Mouse (Mus musculus) liver, adult 2 months (tissue): ENCODE measurements at regions not wholly inside any gene's neighbourhood (a gene's known extent, or its start where the extent isn't known, plus 50 kb on each side); places are given as distances from the start of the nearest gene placed in this dataset.

Experiments used
- DNase-seq: peaks from one replicate; pipeline ENCODE4 v3.0.0-alpha.2; 2011; ENCODE audit warnings: low read depth, low spot score; ENCODE audit errors: extremely low read depth
- H3K27ac ChIP-seq: fragments of 200-500 bp; replicated peaks from 2 replicates; pipeline ENCODE4 v1.5.1; 2012; ENCODE audit warnings: low read depth, mild to moderate bottlenecking, control low read depth, inconsistent platforms, low read length; ENCODE audit not compliant: insufficient read depth
- H3K27me3 ChIP-seq: fragments of 200-500 bp; 2 replicates; pipeline ENCODE4 v1.6.1; 2012; ENCODE audit warnings: mild to moderate bottlenecking, moderate library complexity, low read length, inconsistent platforms; ENCODE audit not compliant: control insufficient read depth, insufficient read depth
- H3K36me3 ChIP-seq: fragments of 200-500 bp; 2 replicates; pipeline ENCODE4 v1.6.1; 2012; ENCODE audit warnings: low read length, inconsistent platforms; ENCODE audit not compliant: control insufficient read depth, insufficient read depth
- H3K4me1 ChIP-seq: fragments of 200-500 bp; 2 replicates; pipeline ENCODE4 v1.6.1; 2011; ENCODE audit warnings: low read length; ENCODE audit not compliant: control insufficient read depth, insufficient read depth
- H3K4me3 ChIP-seq: fragments of 200-500 bp; 2 replicates; pipeline ENCODE4 v1.5.1; 2011; ENCODE audit warnings: low read depth, mild to moderate bottlenecking, control low read depth, low read length, moderate library complexity; ENCODE audit not compliant: insufficient read depth
- H3K79me2 ChIP-seq: fragments of 200-500 bp; 2 replicates; pipeline ENCODE4 v1.6.1; 2012; ENCODE audit warnings: inconsistent platforms, mild to moderate bottlenecking, low read length, moderate library complexity; ENCODE audit not compliant: control insufficient read depth, insufficient read depth
- H3K9ac ChIP-seq: fragments of 200-500 bp; 2 replicates; pipeline ENCODE4 v1.6.1; 2012; ENCODE audit warnings: low read depth, mild to moderate bottlenecking, control low read depth, inconsistent platforms, low read length
- CTCF ChIP-seq: fragments of 200-500 bp; IDR thresholded peaks from 2 replicates; pipeline ENCODE4 v1.5.1; 2011; ENCODE audit warnings: low read depth, low read length, control low read depth
- POLR2A ChIP-seq: fragments of 200-500 bp; IDR thresholded peaks from 2 replicates; pipeline ENCODE4 v1.6.1; 2011; ENCODE audit warnings: low read length, control low read depth; ENCODE audit not compliant: insufficient read depth; ENCODE audit errors: extremely low read depth
- WGBS: fragments of 180-500 bp; shearing (Covaris S2); methylation state at CpG from one replicate; pipeline ENCODE4 v1.1.7; 2018; 5-methylcytosine and 5-hydroxymethylcytosine counted together

DNA sequence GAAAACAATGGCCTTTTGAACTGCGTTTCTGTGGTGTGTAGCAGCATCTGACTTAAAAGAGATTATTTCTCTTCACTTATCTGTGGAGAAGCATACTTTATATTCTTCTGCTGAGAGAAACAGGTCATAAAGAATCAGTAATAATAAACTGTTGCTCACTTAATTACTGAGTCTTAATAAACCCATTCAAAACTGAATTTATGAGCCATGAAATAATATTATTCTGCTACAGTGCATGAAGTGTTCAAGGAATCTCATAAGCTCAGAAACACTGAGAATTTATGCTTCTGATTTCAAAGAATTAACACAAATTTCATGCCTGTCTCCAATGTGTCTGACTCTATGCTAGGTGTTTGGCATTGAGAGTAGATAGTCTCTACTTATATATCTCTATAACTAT is 597.0 kb upstream of the Slit2 start:
- Histone ChIP-seq H3K4me1 (no peaks in the 10 kb centered on the region), H3K4me3 (no peak overlapping the region), H3K27me3 (no peaks in the 10 kb centered on the region), H3K36me3 (no peaks in the 10 kb centered on the region), H3K9ac (no peak overlapping the region), H3K79me2 (no peaks in the 10 kb centered on the region), H3K27ac (no peak overlapping the region)
- TF ChIP-seq CTCF, result no peak
- TF ChIP-seq POLR2A, result no peak
- DNase-seq, result no peak
- 60% methylated on average over 1 of the region's 1 CpGs for WGBS

DNA sequence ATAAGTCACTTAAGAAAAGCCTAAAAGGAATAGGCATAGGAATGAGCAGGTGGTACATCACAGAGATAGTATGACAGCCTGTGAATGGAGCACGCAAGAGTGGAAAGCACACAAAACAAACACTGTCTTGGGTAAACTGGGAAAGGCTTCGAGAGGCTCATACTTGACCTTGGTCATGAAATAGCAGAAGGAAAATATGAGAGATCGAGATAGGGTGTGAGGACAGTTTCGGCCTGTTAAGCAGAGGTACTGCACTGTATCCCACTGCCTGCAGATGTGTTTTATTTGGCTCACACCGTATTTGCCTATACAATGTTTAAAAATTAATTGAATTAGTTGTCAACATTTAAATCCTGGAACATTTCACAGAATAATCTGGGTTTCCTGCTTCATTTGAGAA is 596.2 kb upstream of the Slit2 start:
- no peak overlapping the region for H3K9ac ChIP-seq
- no peak for TF ChIP-seq POLR2A
- TF ChIP-seq CTCF, result no peak
- H3K4me1 ChIP-seq, result no peaks in the 10 kb centered on the region
- no peak overlapping the region for H3K4me3 ChIP-seq
- no peak overlapping the region for H3K27ac ChIP-seq
- H3K27me3 ChIP-seq, result no peaks in the 10 kb centered on the region
- no peaks in the 10 kb centered on the region for H3K79me2 ChIP-seq
- 79% methylated on average over 5 of the region's 5 CpGs for WGBS
- H3K36me3 ChIP-seq, result no peaks in the 10 kb centered on the region
- DNase-seq, result no peak

- Histone ChIP-seq H3K4me3 (no peak overlapping the region), H3K4me1 (no peaks in the 10 kb centered on the region), H3K79me2 (no peaks in the 10 kb centered on the region), H3K9ac (no peak overlapping the region), H3K36me3 (no peaks in the 10 kb centered on the region), H3K27ac (no peak overlapping the region), H3K27me3 (no peaks in the 10 kb centered on the region)
- DNase-seq, result no peak
- WGBS, result 64% methylated on average over 2 of the region's 2 CpGs
- TF ChIP-seq CTCF (no peak), POLR2A (no peak)
These were observed 592.2 kb upstream of the Slit2 start for GRCm38 (mm10) chr5:47390735-47391134.

- DNase-seq, result no peak
- no peaks in the 10 kb centered on the region for H3K4me1 ChIP-seq
- H3K36me3 ChIP-seq, result no peaks in the 10 kb centered on the region
- no peak for TF ChIP-seq CTCF
- no peak for TF ChIP-seq POLR2A
- no peak overlapping the region for H3K9ac ChIP-seq
- 85% methylated on average over 9 of the region's 9 CpGs for WGBS
- no peaks in the 10 kb centered on the region for H3K79me2 ChIP-seq
- H3K4me3 ChIP-seq, result no peak overlapping the region
- no peaks in the 10 kb centered on the region for H3K27me3 ChIP-seq
- no peak overlapping the region for H3K27ac ChIP-seq
These were observed 586.1 kb upstream of the Slit2 start for GRCm38 (mm10) chr5:47396874-47397273.

- H3K9ac ChIP-seq, result no peak overlapping the region
- no peak for TF ChIP-seq POLR2A
- TF ChIP-seq CTCF, result no peak
- H3K36me3 ChIP-seq, result no peaks in the 10 kb centered on the region
- no peaks in the 10 kb centered on the region for H3K27me3 ChIP-seq
- H3K4me1 ChIP-seq, result no peaks in the 10 kb centered on the region
- no peak overlapping the region for H3K4me3 ChIP-seq
- 70% methylated on average over 2 of the region's 2 CpGs for WGBS
- no peaks in the 10 kb centered on the region for H3K79me2 ChIP-seq
- no peak overlapping the region for H3K27ac ChIP-seq
- DNase-seq, result no peak
These were observed 561.0 kb upstream of the Slit2 start for GRCm38 (mm10) chr5:47421916-47422315.

DNA sequence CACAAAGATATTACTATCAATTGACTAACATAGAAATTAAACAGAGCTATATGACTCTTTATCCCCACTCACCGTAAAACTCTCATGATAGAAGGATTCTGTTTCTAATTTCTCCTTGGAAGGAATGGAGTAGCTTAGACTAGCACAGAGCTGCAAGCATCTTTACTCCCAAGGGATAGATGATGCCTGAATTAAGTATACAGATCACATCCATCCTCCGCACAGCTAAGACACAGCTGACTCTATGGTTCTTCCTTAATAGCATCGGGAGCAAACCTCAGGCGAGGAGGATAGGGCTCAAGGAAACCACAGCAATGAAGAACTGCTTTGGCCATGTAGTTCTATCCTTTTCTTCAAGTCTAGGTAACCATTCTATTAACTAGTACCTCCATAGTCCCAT is 556.9 kb upstream of the Slit2 start:
- H3K27ac ChIP-seq, result no peak overlapping the region
- TF ChIP-seq CTCF (no peak), POLR2A (no peak)
- H3K4me1 ChIP-seq, result no peaks in the 10 kb centered on the region
- H3K36me3 ChIP-seq, result no peaks in the 10 kb centered on the region
- H3K79me2 ChIP-seq, result no peaks in the 10 kb centered on the region
- WGBS, result 93% methylated on average over 4 of the region's 4 CpGs
- H3K4me3 ChIP-seq, result no peak overlapping the region
- no peak for DNase-seq
- no peaks in the 10 kb centered on the region for H3K27me3 ChIP-seq
- no peak overlapping the region for H3K9ac ChIP-seq
